In the genomic region with DNA sequence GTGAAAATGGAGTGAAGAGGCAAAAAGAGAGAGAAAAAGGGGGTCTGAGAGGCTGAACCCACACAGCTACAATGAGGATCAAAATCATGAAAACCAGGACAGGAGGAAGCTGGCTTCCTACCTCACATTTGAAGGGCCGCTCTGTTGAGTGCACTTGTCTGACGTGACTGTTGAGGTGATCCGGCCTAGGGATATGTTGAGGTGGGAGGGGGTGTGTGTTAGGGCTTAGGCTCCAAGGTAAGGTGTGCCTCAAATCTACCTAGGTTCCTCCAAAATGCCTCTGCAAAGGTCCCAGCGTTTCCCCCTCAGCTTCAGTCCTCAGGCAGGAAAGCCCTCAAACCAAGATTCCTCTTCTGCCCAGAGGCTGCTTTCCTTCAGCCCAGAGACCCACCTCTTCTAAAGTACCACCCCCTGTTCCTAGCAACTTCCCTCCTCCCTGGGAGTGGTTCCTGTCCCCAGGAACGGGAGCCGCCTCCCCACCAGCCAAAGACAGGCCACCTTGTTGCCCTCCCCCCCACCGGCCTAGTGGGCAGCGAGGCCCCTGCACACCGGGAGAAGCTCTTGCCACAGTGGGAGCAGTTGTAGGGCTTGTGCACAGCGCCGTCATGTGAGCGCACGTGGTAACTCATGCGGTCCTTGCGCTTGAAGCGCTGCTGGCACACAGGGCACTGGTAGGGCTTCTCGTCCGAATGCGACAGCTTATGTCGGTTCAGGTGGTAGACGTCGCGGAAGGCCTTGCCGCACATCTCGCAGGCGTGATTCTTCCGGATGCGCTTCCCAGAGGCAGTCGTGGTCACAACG, we compare ENCODE assay signal across 8 mouse cellular contexts. TPM values are rescaled to one million over a fixed set of nuclear protein-coding genes. Genes with fewer than 3 reads are reported as not detected.
DNase-seq lines count a peak whose midpoint lies in the region; ATAC-seq and TF ChIP-seq lines count a peak whose summit lies in the region.

No protein-coding gene starts in this region.

- DNase-seq in 416B (ENCODE audit: low read depth) = peak; percentile 92
- peak; percentile 90 for DNase-seq in adrenal gland, postnatal 14 days
- DNase-seq in embryonic facial prominence, embryonic 11.5 days (ENCODE audit: low spot score) = peak; percentile 83
- DNase-seq in limb, embryonic 11.5 days (ENCODE audit: low spot score) = peak; percentile 81
- DNase-seq in skeletal muscle tissue, adult 2 months (ENCODE audit: low read depth, low spot score) = peak; percentile 78

- no peaks in the 10 kb centered on the region for H3K27me3 ChIP-seq in embryonic facial prominence, embryonic 11.5 days (ENCODE audit: control insufficient read depth, insufficient read depth, low read length)
- no peaks in the 10 kb centered on the region for H3K27me3 ChIP-seq in intestine, postnatal 0 days (replicated peaks; ENCODE audit: control insufficient read depth, insufficient read depth, low read length)
- no peaks in the 10 kb centered on the region for H3K27me3 ChIP-seq in limb, embryonic 11.5 days (ENCODE audit: control insufficient read depth, insufficient read depth, low read length)
- no peaks in the 10 kb centered on the region for H3K27me3 ChIP-seq in midbrain, embryonic 12.5 days

- peak overlapping the region; percentile 100 for H3K9ac ChIP-seq in embryonic facial prominence, embryonic 11.5 days (replicated peaks; ENCODE audit: low read length)
- peak overlapping the region; percentile 78 for H3K9ac ChIP-seq in intestine, postnatal 0 days (ENCODE audit: low read depth, low read length)
- H3K9ac ChIP-seq in limb, embryonic 11.5 days (ENCODE audit: low read length) = peak overlapping the region; percentile 99
- H3K9ac ChIP-seq in midbrain, embryonic 12.5 days (replicated peaks) = peak overlapping the region; percentile 100

- H3K4me3 ChIP-seq in embryonic facial prominence, embryonic 11.5 days (ENCODE audit: low read depth, low read length) = peak overlapping the region; percentile 99
- H3K4me3 ChIP-seq in intestine, postnatal 0 days (ENCODE audit: low read depth, low read length) = peak overlapping the region; percentile 79
- peak overlapping the region; percentile 97 for H3K4me3 ChIP-seq in limb, embryonic 11.5 days (ENCODE audit: low read depth, low read length)
- H3K4me3 ChIP-seq in midbrain, embryonic 12.5 days = peak overlapping the region; percentile 98

- H3K4me2 ChIP-seq in embryonic facial prominence, embryonic 11.5 days (ENCODE audit: low read depth, low read length) = peak overlapping the region; percentile 97
- H3K4me2 ChIP-seq in intestine, postnatal 0 days (replicated peaks; ENCODE audit: low read depth) = peak overlapping the region; percentile 90
- peak overlapping the region; percentile 83 for H3K4me2 ChIP-seq in limb, embryonic 11.5 days (ENCODE audit: low read depth, severe bottlenecking)
- peak overlapping the region; percentile 98 for H3K4me2 ChIP-seq in midbrain, embryonic 12.5 days (replicated peaks)

- H3K9me3 ChIP-seq in embryonic facial prominence, embryonic 11.5 days (replicated peaks; ENCODE audit: control insufficient read depth, low read length) = no peaks in the 10 kb centered on the region
- no peaks in the 10 kb centered on the region for H3K9me3 ChIP-seq in intestine, postnatal 0 days (ENCODE audit: control insufficient read depth)
- H3K9me3 ChIP-seq in limb, embryonic 11.5 days (ENCODE audit: control insufficient read depth, low read length) = no peaks in the 10 kb centered on the region
- H3K9me3 ChIP-seq in midbrain, embryonic 12.5 days = no peaks in the 10 kb centered on the region

- peaks cover 6% of the 10 kb centered on the region for H3K36me3 ChIP-seq in embryonic facial prominence, embryonic 11.5 days (replicated peaks; ENCODE audit: control insufficient read depth, insufficient read depth, low read depth, low read length)
- peaks cover 28% of the 10 kb centered on the region for H3K36me3 ChIP-seq in intestine, postnatal 0 days (ENCODE audit: control insufficient read depth, insufficient read depth)
- peaks cover 29% of the 10 kb centered on the region for H3K36me3 ChIP-seq in limb, embryonic 11.5 days (ENCODE audit: control insufficient read depth, insufficient read depth, low read length)
- peaks cover 44% of the 10 kb centered on the region for H3K36me3 ChIP-seq in midbrain, embryonic 12.5 days

- no peak for ATAC-seq in embryonic facial prominence, embryonic 11.5 days (replicated peaks; ENCODE audit: insufficient number of reproducible peaks, low FRiP score, low TSS enrichment, low read depth)
- ATAC-seq in granulocyte monocyte progenitor cell, adult 5-6 weeks (replicated peaks; ENCODE audit: poor library complexity, severe bottlenecking) = peak; percentile 30
- ATAC-seq in intestine, postnatal 0 days = peak; percentile 28
- peak; percentile 23; the same call in 1 of the 2 replicates for ATAC-seq in limb, embryonic 11.5 days (ENCODE audit: insufficient number of reproducible peaks, low FRiP score, low TSS enrichment, low read depth)
- ATAC-seq in midbrain, embryonic 12.5 days (ENCODE audit: low FRiP score, low read depth) = peak; percentile 41

- peaks cover 18% of the 10 kb centered on the region for H3K4me1 ChIP-seq in embryonic facial prominence, embryonic 11.5 days (ENCODE audit: control insufficient read depth, insufficient read depth, low read length)
- H3K4me1 ChIP-seq in intestine, postnatal 0 days (replicated peaks; ENCODE audit: control insufficient read depth, insufficient read depth, low read length) = peaks cover 15% of the 10 kb centered on the region; the same call in 1 of the 2 replicates
- H3K4me1 ChIP-seq in limb, embryonic 11.5 days (ENCODE audit: control insufficient read depth, insufficient read depth, low read length) = peaks cover 48% of the 10 kb centered on the region
- peaks cover 60% of the 10 kb centered on the region for H3K4me1 ChIP-seq in midbrain, embryonic 12.5 days

- peak overlapping the region; percentile 98 for H3K27ac ChIP-seq in embryonic facial prominence, embryonic 11.5 days (replicated peaks; ENCODE audit: low read depth, low read length)
- peak overlapping the region; percentile 96 for H3K27ac ChIP-seq in intestine, postnatal 0 days (ENCODE audit: low read depth, low read length)
- peak overlapping the region; percentile 98 for H3K27ac ChIP-seq in limb, embryonic 11.5 days (replicated peaks; ENCODE audit: low read depth, low read length)
- peak overlapping the region; percentile 99 for H3K27ac ChIP-seq in midbrain, embryonic 12.5 days (replicated peaks)

- peak; percentile 93 for TF ChIP-seq CTCF in intestine, postnatal 0 days (IDR thresholded peaks at IDR 0.05; ENCODE audit: low read depth)

- 2% methylated on average over 30 of the region's 30 CpGs for WGBS in embryonic facial prominence, embryonic 11.5 days
- WGBS in intestine, postnatal 0 days = 2% methylated on average over 30 of the region's 30 CpGs
- 1% methylated on average over 30 of the region's 30 CpGs for WGBS in limb, embryonic 11.5 days
- WGBS in midbrain, embryonic 12.5 days = 1% methylated on average over 30 of the region's 30 CpGs

RNA-seq across cellular contexts. Expression of a gene that starts 1.9 kb away (rescaled TPM):
- 133 and 142 TPM in 2 replicates for total RNA-seq in adrenal gland, postnatal 14 days (2021)
- 63.1 and 66.4 TPM in 2 replicates for polyA plus RNA-seq in embryonic facial prominence, embryonic 11.5 days (2014; fragmentation: Nextera tagmentation; extraction: Ambion mirVana)
- total RNA-seq in granulocyte monocyte progenitor cell, adult 5-6 weeks (2014; fragmentation: Nextera tagmentation) = 143 and 169 TPM in 2 replicates
- 52.5 and 77.5 TPM in 2 replicates for total RNA-seq in granulocyte monocyte progenitor cell, adult 5-6 weeks (2017)
- 32.6 and 33.9 TPM in 2 replicates for polyA plus RNA-seq in intestine, postnatal 0 days (2015; fragmentation: Nextera tagmentation; extraction: Ambion mirVana)
- polyA plus RNA-seq in limb, embryonic 11.5 days (2014; fragmentation: Nextera tagmentation; extraction: Ambion mirVana) = 84.8 TPM in 2 replicates
- 118 and 133 TPM in 2 replicates for polyA plus RNA-seq in midbrain, embryonic 12.5 days (2016; fragmentation: Nextera tagmentation; extraction: Ambion mirVana)

RNA-seq across cellular contexts. Expression of a gene that starts 3.9 kb away (rescaled TPM):
- total RNA-seq in adrenal gland, postnatal 14 days (2021) = 3.5 and 4.6 TPM in 2 replicates
- polyA plus RNA-seq in embryonic facial prominence, embryonic 11.5 days (2014; fragmentation: Nextera tagmentation; extraction: Ambion mirVana) = 7.6 and 7.7 TPM in 2 replicates
- total RNA-seq in granulocyte monocyte progenitor cell, adult 5-6 weeks (2014; fragmentation: Nextera tagmentation) = 1.8 and 6.9 TPM in 2 replicates
- 0.43 and 1.6 TPM in 2 replicates for total RNA-seq in granulocyte monocyte progenitor cell, adult 5-6 weeks (2017)
- 2.5 and 2.7 TPM in 2 replicates for polyA plus RNA-seq in intestine, postnatal 0 days (2015; fragmentation: Nextera tagmentation; extraction: Ambion mirVana)
- 7.7 and 9.2 TPM in 2 replicates for polyA plus RNA-seq in limb, embryonic 11.5 days (2014; fragmentation: Nextera tagmentation; extraction: Ambion mirVana)
- polyA plus RNA-seq in midbrain, embryonic 12.5 days (2016; fragmentation: Nextera tagmentation; extraction: Ambion mirVana) = 4.3 and 5.5 TPM in 2 replicates

RNA-seq across cellular contexts. Expression of a gene that starts 4.1 kb away (rescaled TPM):
- 8.4 and 26.9 TPM in 2 replicates for total RNA-seq in adrenal gland, postnatal 14 days (2021)
- 52.7 and 56.0 TPM in 2 replicates for polyA plus RNA-seq in embryonic facial prominence, embryonic 11.5 days (2014; fragmentation: Nextera tagmentation; extraction: Ambion mirVana)
- total RNA-seq in granulocyte monocyte progenitor cell, adult 5-6 weeks (2014; fragmentation: Nextera tagmentation) = 2.3 and 28.3 TPM in 2 replicates
- 32.7 and 35.4 TPM in 2 replicates for total RNA-seq in granulocyte monocyte progenitor cell, adult 5-6 weeks (2017)
- polyA plus RNA-seq in intestine, postnatal 0 days (2015; fragmentation: Nextera tagmentation; extraction: Ambion mirVana) = 15.7 and 27.1 TPM in 2 replicates
- polyA plus RNA-seq in limb, embryonic 11.5 days (2014; fragmentation: Nextera tagmentation; extraction: Ambion mirVana) = 26.2 and 66.8 TPM in 2 replicates
- polyA plus RNA-seq in midbrain, embryonic 12.5 days (2016; fragmentation: Nextera tagmentation; extraction: Ambion mirVana) = 56.8 and 66.8 TPM in 2 replicates

RNA-seq across cellular contexts. Expression of a gene that starts 7.8 kb away (rescaled TPM):
- 7.9 and 24.6 TPM in 2 replicates for total RNA-seq in adrenal gland, postnatal 14 days (2021)
- polyA plus RNA-seq in embryonic facial prominence, embryonic 11.5 days (2014; fragmentation: Nextera tagmentation; extraction: Ambion mirVana) = 53.4 and 75.3 TPM in 2 replicates
- total RNA-seq in granulocyte monocyte progenitor cell, adult 5-6 weeks (2014; fragmentation: Nextera tagmentation) = 17.5 and 50.8 TPM in 2 replicates
- total RNA-seq in granulocyte monocyte progenitor cell, adult 5-6 weeks (2017) = 3.4 and 27.2 TPM in 2 replicates
- polyA plus RNA-seq in intestine, postnatal 0 days (2015; fragmentation: Nextera tagmentation; extraction: Ambion mirVana) = 26.4 and 37.5 TPM in 2 replicates
- polyA plus RNA-seq in limb, embryonic 11.5 days (2014; fragmentation: Nextera tagmentation; extraction: Ambion mirVana) = 59.5 and 88.7 TPM in 2 replicates
- polyA plus RNA-seq in midbrain, embryonic 12.5 days (2016; fragmentation: Nextera tagmentation; extraction: Ambion mirVana) = 53.1 and 65.0 TPM in 2 replicates

RNA-seq across cellular contexts. Expression of a gene that starts 8.7 kb away (rescaled TPM):
- 3.0 and 3.2 TPM in 2 replicates for total RNA-seq in adrenal gland, postnatal 14 days (2021)
- 0.32 and 0.53 TPM in 2 replicates for polyA plus RNA-seq in embryonic facial prominence, embryonic 11.5 days (2014; fragmentation: Nextera tagmentation; extraction: Ambion mirVana)
- not detected in 2 replicates for total RNA-seq in granulocyte monocyte progenitor cell, adult 5-6 weeks (2014; fragmentation: Nextera tagmentation)
- total RNA-seq in granulocyte monocyte progenitor cell, adult 5-6 weeks (2017) = 10.5 TPM in 1 of 2 replicates, not detected in the other
- 0.68 TPM in 1 of 2 replicates, not detected in the other for polyA plus RNA-seq in intestine, postnatal 0 days (2015; fragmentation: Nextera tagmentation; extraction: Ambion mirVana)
- polyA plus RNA-seq in limb, embryonic 11.5 days (2014; fragmentation: Nextera tagmentation; extraction: Ambion mirVana) = not detected in 2 replicates
- 0.32 and 0.39 TPM in 2 replicates for polyA plus RNA-seq in midbrain, embryonic 12.5 days (2016; fragmentation: Nextera tagmentation; extraction: Ambion mirVana)
